Mouse (Mus musculus) left cerebral cortex, adult 2 months (tissue): ENCODE results near the gene Acad11. TPM values are rescaled to one million over a fixed set of nuclear protein-coding genes. Genes with fewer than 3 reads are reported as not detected.

Experiments used
- DNase-seq, 2 experiments: peaks; one replicate each; pipeline ENCODE4 v3.0.0; 2021 to 2022; ENCODE audit warnings: low spot score in 2 of 2, mixed read lengths in 1 of 2; ENCODE audit errors: extremely low spot score in 1 of 2
- H3K27ac ChIP-seq: fragments of 200-600 bp; 2 replicates; pipeline ENCODE4 v1.8.1; 2022
- H3K4me3 ChIP-seq: fragments of 200-600 bp; 2 replicates; pipeline ENCODE4 v1.8.1; 2022
- CTCF ChIP-seq: fragments of 200-600 bp; IDR thresholded peaks from 2 replicates; pipeline ENCODE4 v1.8.1; 2022; ENCODE audit warnings: antibody characterized with exemption, mild to moderate bottlenecking, moderate library complexity
- intact Hi-C: fragments of 180-260 bp; cut with DNase I; formaldehyde crosslinking; loops from one replicate; pipeline ENCODE4 v1.15.1; 2025
- total RNA-seq, 2 experiments: library from RNA; stranded (reverse); gene quantifications; 2 replicates each; pipeline ENCODE4 v1.2.3; 2021

Acad11 gene
- total RNA-seq, 2 experiments from 2014 or later: 21.4 to 24.7 TPM

DNA sequence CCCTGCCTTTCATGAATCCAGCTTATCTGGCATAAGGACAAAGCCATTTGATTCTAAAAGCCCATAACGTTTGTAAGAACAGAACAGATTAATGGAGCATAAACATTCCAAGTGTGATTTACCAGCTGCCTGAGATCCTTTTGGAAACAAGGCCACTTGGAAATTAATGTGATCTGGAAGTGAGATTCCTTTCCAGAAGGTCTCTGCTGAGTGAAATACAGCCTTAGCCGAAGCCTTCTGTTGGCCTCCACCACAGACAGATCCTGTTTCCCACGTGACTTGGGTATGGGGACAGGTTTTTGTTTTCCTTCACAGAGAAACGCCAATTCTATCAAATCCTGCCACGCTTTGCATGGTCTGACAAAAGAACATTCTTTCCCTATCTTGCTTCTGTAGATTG is 60.4 kb downstream of the Acad11 start:
- no peak for DNase-seq
- Histone ChIP-seq H3K4me3 (no peak overlapping the region), H3K27ac (no peak overlapping the region)
- intact Hi-C loops: no loop called here
- TF ChIP-seq CTCF: no peak

DNA sequence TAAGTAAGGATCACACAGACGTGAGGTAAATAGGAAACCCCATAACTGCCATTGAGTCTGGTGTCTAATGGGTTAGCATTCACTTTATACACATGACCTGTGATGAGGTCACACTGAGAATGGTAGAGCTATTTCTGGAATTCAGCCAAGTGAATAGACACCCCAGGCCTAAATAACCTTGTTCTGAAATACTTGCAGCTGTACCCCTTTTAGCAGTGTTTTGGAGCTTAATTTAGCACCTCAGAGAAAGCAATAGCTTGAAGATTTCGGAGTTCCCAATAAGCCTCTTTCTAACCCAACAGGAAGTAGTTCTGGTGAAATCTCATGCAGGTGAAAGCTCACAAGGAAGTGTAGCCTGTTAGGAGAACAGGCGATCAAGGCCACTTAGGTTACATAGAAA is 63.7 kb downstream of the Acad11 start, which contains the start of gene Ackr4:
Ackr4 (minus strand) TSS at position 101 of the 400 bp plus-strand sequence.
- intact Hi-C loops: no loop called here
- DNase-seq: no peak
- Histone ChIP-seq H3K27ac (peak within 1 kb of the TSS; percentile 37; the same call in 1 of the 2 replicates), H3K4me3 (no peak within 1 kb of the TSS)
- no peak for TF ChIP-seq CTCF

DNA sequence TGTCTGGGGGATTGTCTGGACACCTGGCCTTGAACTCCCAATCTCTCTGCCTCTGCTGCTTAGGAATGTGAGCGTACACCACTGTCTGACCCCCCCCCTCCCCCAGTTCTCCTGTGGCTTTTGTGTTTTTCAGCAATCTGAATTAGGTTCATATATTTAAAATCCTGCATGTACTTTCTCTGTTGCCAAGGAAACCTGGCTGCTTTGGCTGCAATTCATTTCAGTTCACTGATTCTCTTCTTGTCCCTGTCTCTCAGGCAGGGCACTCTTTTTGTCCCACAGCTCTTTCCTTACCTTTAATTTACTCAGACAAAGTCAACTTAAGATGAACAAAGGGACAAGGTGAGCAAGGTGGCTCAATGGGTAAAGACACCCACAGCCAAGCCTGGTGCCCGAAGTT is 64.9 kb downstream of the Acad11 start:
- Histone ChIP-seq H3K27ac (peak overlapping the region; percentile 37; the same call in 1 of the 2 replicates), H3K4me3 (no peak overlapping the region)
- intact Hi-C loops: no loop called here
- peak in 1 of 2 experiments; percentile 20 for DNase-seq
- no peak for TF ChIP-seq CTCF

DNA sequence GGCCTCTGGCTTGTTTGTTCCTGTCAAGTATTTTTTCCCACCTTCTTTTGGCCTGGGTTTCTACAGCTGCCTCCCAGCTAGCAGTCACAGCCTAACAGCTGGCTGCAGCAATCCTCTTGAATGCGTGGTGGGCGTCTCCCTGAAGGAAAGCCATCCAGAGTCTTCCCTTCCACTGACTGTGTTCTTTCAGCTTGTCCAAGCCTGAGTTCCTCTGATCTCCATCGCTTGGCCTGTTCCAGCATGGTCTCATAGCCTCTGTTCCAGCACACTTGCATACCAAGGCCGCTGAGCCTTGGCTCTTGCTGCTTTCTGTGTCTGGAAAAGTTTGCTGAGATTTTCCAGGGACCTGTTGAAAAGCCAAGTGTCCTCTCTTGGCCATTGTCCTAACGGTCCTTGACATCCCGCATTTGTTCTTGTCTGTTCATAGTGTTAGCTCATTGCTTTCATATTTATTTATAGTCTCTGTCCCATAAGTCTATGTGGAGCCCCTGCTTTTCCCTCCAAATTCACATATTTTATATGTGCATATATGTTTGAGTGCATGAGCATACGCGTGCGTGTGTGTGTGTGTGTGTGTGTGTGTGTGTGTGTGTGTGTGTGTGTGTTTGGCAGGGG is 67.1 kb downstream of the Acad11 start:
- H3K27ac ChIP-seq: no peak overlapping the region
- no peak for TF ChIP-seq CTCF
- H3K4me3 ChIP-seq: no peak overlapping the region
- no peak for DNase-seq
- intact Hi-C loops: no loop called here

DNA sequence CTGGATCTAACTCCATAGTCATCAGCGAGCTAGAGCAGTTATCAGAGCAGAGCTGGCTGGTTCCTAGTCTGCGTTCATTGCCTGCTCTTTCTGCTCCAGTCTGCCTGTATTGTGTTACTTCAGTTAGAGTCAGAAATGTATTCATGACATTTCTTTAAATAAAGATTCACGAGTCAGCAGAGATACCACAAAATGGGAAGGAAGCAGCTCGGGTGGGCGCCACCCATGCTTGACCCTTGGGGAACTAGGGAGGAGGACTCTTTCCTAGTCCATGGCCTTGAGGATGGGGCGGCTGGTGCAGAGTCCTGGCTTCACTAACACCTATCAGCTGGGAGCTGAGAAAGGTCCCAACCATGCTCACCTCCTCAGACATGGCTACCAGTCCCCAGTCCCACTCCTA is 77.2 kb downstream of the Acad11 start:
- no peak overlapping the region for H3K27ac ChIP-seq
- intact Hi-C loops: no loop called here
- DNase-seq: no peak
- no peak overlapping the region for H3K4me3 ChIP-seq
- TF ChIP-seq CTCF: no peak

DNA sequence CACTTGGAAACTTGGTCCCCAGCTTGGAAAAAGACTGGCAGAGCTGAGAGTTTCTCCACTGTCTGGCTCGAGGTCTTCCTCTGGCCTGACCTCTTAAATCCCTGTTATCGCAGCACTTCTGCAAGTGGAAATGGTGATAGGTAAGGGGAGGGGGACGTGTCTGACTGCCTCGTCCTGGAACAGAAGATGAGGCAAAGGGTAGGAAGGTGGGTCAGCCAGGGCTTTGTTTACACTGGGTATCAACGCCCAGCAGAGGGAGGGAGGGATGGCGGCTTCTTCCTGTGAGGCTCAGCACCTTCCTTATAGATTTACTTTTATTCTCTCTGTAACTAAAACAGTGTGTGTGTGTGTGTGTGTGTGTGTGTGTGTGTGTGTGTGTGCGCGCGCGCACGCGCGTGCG is 79.6 kb downstream of the Acad11 start:
- no peak for TF ChIP-seq CTCF
- no peak overlapping the region for H3K27ac ChIP-seq
- no peak overlapping the region for H3K4me3 ChIP-seq
- DNase-seq: no peak
- intact Hi-C loops: no loop called here

DNA sequence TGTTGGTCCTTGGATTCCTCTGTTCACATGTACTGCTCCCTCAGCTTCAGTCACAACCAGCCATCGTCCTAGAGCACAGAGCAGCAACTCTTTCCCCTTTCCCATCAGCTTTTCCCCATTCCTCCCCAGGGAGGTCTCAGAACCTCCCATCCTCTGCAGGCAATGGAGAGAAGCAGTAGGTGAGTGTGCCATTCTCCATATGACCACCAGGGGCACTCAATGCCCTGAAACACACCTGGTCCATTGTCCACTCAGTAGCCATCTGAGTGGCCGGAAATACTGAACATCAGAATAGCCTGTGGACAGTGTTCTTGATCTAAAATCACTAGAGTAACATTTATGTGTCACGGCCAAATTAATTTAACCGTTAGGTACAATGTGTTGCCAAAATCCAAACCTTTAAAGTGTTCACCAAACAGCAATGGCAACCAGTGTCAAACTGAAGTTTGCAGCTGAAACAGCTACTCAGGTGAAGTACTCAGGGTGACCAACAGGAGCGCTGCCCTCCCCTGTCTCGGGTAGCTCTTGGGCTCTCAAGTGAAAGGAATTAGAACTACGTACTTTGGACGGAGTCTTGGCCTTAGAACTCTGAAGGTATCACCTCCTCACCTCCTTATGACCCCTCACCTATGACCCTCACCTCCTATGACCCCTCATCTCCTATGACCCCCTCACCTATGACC is 81.3 kb downstream of the Acad11 start:
- Histone ChIP-seq H3K4me3 (no peak overlapping the region), H3K27ac (no peak overlapping the region)
- TF ChIP-seq CTCF: peak; percentile 50
- no peak for DNase-seq
- intact Hi-C loops: no loop called here

DNA sequence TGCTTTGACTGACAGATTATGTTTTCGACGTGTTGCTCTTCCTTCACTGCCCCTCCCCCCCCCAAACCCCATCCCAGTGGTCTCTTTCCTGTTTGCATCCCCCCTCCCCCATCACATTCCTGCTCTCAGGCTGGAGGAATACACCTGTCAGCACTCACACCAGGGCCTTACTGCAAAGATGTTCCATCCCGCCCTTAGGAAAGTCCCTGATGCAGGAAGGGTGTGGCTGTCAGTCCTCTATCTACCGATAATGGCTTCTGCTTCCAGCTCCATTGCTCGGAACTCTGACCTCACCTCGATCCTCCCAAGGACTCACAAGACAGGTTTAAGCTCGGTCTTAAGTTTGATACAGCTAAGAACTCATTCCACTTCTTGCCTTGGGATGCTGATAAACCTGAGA is 83.5 kb downstream of the Acad11 start:
- intact Hi-C loops: no loop called here
- no peak for TF ChIP-seq CTCF
- no peak for DNase-seq

DNA sequence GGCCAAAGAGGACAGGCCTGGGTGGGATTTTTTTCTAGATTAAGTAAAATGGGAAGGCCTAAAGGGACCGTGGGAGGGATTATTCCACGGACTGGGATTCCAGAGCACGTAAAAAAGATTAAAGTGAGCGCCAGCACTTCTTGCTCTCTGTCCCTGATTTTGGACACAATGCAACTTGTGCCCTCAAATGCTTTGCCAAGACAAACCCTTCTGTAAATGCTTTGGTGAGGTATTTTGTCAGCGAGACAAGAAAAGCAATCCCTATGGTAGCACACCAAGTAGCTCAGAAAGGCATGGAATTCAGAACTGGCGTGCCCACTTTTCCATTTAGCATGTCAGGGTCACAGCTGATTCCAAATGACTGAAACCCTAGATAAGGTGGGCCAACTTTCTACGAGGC is 85.8 kb downstream of the Acad11 start:
- no peak for TF ChIP-seq CTCF
- no peak overlapping the region for H3K27ac ChIP-seq
- no peak for DNase-seq
- no peak overlapping the region for H3K4me3 ChIP-seq
- intact Hi-C loops: no loop called here

More for the DNA sequence above, 83.5 kb downstream of the Acad11 start:
- no peak overlapping the region for H3K4me3 ChIP-seq
- H3K27ac ChIP-seq: no peak overlapping the region

DNA sequence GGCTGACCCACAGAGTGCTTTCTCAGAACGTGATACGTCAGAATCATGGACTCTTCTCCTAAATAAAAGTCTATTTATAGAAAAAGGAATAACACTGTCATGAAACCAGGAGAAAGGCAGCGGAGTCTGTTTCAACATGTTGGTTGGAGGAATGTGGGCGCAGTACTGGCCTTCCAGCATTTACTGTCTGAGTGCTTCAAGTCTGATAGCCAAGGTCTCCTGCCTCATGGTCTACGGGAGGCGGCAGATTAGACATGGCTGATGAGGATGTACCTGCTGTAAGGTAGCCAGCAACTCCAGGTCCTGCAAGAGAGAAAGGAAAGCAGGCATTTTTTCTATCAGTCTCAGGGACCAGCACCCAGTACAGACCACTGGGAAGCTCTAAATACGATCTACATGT is 88.9 kb downstream of the Acad11 start:
- H3K4me3 ChIP-seq: no peak overlapping the region
- intact Hi-C loops: no loop called here
- no peak for DNase-seq
- H3K27ac ChIP-seq: no peak overlapping the region
- TF ChIP-seq CTCF: no peak

DNA sequence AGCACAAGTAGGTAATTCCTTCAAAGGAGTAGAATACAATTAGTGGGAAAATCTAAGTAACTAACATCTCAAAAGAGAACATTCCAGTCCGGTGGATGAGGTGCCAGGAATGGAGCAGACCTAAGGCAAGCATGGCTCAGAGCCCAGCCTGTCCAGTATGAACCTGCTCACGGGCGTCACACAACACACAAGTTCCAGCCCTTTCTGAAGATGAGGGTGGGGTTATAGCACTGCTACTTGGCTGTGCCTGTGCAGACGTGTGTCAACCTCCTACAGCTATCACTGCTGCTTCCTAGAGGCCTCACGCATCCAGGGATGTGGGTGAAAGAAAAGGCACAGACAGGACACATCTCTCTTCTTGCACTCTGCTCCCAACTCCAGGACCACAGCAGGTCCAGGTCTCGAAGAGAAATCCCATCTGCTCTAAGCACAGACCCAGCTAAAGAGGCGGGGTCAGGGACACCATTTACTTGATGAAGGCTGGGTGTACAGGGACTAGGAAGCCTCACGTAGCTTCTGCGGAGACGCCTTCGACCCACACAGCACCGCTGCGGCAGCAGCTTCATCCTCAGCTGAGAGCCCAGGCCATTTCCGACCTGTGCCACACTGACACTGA is 92.0 kb downstream of the Acad11 start:
- intact Hi-C loops: no loop called here
- Histone ChIP-seq H3K4me3 (no peak overlapping the region), H3K27ac (no peak overlapping the region)
- DNase-seq: no peak
- TF ChIP-seq CTCF: no peak

DNA sequence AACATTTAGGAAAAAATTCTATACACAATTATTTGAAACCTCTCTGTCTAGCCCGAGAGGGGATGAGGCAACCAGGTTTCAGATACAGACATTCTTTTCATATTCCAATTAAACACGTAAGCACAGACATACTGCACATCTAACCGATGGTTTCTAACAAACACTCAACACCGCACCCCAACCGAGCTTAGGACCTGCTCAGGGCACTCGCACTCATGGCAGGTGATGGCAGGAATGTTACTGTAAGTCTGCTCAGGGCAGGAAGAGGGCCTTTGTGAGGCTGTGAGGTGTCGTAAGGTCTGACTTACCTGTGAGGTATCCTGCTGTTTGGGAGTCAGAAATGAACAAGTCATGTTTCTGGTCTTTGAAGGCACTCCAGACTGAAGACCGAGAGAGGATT is 93.3 kb downstream of the Acad11 start:
- no peak overlapping the region for H3K4me3 ChIP-seq
- intact Hi-C loops: no loop called here
- H3K27ac ChIP-seq: no peak overlapping the region
- no peak for TF ChIP-seq CTCF
- no peak for DNase-seq

DNA sequence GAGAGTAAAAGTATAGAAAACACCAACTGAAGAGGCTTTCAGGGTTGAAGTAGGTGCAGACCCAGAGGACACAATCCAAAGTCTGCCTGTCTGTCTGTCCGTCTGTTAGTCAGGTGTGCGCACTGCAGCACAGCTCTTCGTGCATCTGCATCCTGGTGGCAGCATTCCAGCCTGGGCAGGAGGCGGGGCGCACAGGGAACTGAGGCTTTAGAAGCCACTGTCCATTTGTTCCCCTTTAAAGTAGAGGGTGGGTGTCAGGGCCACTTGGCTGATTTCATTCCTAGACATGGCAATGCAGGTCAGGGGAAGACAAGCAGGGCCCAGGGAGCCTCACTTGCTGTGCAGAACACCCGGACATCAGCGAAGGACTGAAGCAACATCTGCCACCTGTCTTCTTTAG is 94.1 kb downstream of the Acad11 start:
- H3K27ac ChIP-seq: no peak overlapping the region
- TF ChIP-seq CTCF: no peak
- intact Hi-C loops: no loop called here
- no peak overlapping the region for H3K4me3 ChIP-seq
- DNase-seq: no peak
